Mouse (Mus musculus): ENCODE measurements around the gene 1110008L16Rik. TPM values are rescaled to one million over a fixed set of nuclear protein-coding genes. Genes with fewer than 3 reads are reported as not detected.
A peak's percentile ranks its signal among the peaks of the same experiment; 100 is the strongest.

1110008L16Rik gene
- total RNA-seq, 2 experiments from 2014 or later = 9.5 to 12.7 TPM

DNA sequence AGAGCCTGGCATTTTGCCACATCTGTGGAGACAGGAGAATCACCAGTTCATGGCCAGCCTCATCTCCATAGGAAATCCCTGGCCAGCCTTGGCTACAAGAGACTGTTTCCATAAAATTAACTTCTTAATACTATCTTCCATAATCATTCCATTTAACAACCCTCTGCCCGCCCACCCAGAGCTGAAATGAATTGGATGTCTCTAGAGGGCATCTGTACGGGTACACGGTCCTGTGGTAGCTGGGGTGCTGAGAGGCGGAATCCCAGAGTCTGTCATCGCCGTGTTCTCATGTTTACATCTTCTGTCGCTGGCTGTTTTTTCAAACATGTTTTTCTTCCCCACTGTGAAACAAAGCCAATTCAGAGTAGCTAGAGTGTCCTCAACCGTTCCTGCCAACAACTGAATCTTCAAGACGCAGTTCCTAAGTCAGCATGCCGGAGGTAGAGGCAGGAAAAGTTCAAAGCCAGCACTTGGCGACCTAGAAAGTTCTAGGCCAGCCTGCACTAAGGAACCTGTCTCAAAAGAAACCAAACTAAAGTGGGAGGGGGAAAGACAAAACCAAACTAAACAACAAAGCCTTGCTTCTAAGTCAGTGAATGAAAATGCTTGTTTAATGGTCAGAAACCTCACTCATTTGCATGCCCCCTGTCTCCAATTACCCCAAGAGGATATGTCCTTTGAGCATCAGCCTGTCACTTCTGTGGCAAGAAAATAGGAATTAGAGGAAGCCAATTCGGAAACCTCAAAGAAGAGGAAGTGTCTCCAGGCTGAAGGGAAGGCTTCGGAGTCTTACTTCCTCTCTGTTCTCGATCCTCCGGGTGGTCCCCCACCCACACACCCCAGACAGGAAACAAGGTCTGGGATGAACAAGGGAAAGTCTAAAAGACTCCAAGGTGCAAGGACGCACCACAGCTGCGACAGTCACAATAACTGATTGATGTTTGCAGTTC lies 90.0 kb downstream of the 1110008L16Rik start:
- DNase-seq = no peak
- intact Hi-C loops (cut with DNase I) = loop anchor here (10.0 kb wide), 1 partner anchor 75 kb away; no protein-coding TSS in a partner anchor

DNA sequence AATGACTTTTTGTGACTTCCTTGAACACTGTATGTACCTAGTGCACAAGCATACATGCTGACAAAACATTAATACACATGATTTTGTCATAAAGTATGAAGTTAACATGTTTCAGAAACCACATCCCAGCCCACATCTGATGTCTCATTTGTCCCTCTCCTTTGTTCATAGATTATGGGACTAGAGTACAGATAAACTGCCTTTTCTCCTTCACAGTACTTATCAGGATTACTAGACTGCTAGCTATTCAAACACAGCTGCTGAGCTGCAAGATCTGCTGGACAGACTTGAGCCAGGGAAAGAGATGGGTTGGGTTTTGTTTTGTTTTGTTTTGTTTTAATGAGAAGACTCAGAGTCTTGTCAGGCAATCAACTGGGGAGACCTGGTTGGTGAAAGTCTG lies 92.7 kb downstream of the 1110008L16Rik start:
- intact Hi-C loops (cut with DNase I) = loop anchor here (10.0 kb wide), 1 partner anchor 77 kb away; no protein-coding TSS in a partner anchor
- no peak for DNase-seq

DNA sequence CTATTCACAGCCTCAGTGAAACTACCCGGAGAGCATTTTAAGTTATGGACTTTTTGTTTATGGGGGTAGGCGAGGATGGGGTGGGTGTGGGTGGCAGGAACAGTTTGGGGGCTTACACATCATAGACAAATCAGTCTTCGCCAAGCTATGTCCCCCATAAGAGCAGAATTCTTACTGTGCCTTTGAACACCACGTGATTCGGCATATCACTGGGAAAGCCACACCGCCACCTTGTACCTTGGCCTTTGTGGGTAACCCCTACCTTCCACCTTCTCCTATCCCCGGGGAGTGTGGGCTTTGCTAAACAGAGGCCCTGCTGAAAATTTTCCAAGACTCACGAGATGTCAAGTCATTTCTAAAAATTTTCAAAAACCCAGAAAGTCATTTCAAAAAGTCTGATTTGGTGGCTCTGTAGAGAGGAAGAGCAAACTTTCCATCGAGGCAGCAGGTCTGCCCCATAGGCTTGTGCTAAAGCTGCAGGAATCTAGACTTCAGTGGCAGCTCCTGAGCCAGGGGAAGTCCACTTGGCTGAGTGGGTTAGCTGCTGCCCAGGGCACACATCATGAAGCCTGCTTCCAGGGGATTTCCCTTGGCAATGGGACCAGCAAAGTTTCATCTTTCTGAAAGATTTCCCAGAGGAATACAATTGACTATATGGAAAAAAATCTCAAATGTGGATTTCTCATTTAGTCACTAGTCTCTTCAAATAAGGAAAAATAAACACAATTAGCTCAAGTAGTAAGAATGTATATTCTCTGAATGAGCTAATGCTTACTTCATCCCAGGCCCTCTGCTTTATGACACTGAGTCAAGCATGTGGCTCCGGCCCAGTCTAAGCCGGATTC lies 93.6 kb downstream of the 1110008L16Rik start:
- intact Hi-C loops (cut with DNase I) = loop anchor here (10.0 kb wide), 1 partner anchor 78 kb away; no protein-coding TSS in a partner anchor
- DNase-seq = no peak

DNA sequence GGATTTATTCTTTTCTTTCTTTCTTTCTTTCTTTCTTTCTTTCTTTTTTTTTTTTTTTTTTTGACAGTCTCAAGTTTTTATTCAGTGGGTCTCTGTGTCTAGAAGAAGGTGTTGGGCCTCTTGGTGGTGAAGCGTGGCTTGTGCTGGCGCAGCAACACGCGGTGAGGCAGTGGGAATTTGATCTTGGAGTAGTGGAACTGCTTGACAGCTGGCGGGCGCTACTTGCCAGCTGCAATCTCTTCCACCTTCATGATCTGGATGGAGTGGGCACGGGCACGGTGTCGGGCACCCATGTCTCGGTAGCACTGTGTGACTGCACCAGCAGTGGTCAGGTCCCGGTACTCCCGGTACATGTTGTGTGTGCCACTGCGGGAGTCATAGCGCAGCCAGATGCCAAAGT lies 96.2 kb downstream of the 1110008L16Rik start:
- peak; percentile 54 for DNase-seq
- intact Hi-C loops (cut with DNase I) = loop anchor here (5.0 to 10.0 kb wide), 2 partner anchors 81 to 97 kb away; partner anchors contain the start of gene Nfkbia

DNA sequence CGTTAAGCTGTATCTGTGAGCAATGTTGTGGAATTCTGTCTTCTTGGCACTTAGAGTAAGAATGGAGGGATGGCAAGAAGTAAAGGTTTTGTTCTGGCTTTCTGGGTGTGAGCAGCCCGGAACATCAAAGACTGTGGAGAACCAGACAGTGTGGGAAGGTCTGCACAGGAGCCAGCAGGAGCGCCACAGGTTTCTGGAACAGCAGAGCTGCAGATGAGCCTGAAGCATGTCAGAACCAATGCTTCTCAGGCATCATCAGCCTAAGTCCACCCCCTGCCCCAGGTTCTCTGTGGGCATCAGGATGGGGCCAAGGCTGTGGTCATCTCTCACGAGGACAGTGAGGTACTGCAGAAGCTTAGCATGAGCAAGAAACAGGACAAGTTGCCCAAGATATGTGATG lies 97.2 kb downstream of the 1110008L16Rik start:
- intact Hi-C loops (cut with DNase I) = loop anchor here (5.0 to 10.0 kb wide), 2 partner anchors 82 to 96 kb away; partner anchors contain the start of gene Nfkbia
- peak; percentile 44 for DNase-seq

DNA sequence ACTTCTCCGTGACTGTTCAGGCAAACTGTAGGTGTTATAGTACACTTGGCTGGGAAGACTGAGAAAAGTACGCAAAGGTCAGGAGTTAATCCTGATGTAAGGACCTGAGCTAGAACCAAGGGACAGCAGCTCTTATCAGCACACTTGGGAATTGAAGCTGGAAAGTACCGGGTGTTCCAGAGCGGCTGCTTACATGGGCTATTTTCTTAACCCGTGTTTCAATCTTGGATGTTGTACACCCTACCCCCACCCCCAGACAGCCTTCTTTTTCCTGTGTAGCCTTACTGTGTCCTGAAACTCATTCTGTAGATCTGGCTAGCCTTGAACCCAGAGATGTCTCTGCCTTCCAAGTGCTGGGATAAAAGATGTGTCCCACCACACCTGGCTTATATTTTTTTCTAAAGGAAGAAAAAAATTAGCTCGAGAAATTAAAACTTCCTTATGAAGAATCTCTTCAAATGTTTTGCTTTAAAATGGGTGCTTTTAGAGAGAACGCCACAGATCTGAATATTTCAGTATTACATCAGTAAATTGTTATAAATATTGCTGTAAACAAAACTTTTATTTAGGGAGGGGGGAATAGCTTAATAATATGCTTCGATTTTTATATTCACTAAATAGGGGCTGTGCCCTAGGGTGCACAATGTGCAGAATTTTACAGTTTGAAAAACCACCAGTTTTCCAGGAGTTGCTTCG lies 98.3 kb downstream of the 1110008L16Rik start:
- no peak for DNase-seq
- intact Hi-C loops (cut with DNase I) = loop anchor here (5.0 to 10.0 kb wide), 2 partner anchors 83 to 95 kb away; partner anchors contain the start of gene Nfkbia

DNA sequence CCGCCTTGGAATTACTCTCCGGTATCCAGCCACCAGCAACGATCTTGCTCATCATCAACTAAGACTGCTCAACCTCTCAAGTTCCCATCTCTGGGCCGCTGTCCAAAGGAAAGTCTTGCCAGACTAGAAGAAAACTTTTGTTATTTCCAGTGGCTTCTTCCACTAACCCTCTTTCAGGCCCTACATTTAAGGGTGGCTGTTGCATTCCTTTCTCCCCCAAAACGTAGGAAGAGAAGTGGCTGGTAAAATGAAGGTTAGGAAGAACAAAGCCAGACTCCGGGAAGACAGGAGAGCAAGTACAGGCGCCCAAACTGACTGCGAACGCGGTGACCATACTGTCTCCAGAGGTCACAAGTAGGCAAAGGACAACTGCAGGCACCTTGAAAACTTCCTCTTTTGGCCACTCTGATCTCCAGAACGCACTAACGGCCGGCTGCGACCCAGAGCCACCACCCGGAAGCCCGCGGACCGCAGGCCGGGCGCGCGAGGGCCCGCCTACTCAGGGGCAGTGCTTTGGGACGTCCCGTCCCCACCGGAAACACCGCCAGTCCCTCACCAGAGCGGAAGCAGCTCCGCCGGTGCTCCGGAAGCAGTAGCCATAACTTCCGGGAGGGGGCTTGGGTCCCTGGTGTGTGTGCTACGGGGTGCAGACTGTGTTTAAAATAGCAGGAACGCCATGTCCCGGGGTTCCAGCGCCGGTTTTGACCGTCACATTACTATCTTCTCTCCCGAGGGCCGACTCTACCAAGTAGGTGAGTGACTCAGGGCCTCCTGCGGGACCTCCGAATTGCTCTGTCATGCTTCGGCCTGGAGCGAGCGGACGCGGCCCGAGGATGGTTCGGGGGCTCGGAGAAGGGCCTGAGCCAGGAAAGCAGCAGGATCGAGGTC lies 99.1 kb downstream of the 1110008L16Rik start:
- intact Hi-C loops (cut with DNase I) = loop anchor here (5.0 to 10.0 kb wide), 2 partner anchors 84 to 94 kb away; partner anchors contain the start of gene Nfkbia
- DNase-seq = peak; percentile 92

DNA sequence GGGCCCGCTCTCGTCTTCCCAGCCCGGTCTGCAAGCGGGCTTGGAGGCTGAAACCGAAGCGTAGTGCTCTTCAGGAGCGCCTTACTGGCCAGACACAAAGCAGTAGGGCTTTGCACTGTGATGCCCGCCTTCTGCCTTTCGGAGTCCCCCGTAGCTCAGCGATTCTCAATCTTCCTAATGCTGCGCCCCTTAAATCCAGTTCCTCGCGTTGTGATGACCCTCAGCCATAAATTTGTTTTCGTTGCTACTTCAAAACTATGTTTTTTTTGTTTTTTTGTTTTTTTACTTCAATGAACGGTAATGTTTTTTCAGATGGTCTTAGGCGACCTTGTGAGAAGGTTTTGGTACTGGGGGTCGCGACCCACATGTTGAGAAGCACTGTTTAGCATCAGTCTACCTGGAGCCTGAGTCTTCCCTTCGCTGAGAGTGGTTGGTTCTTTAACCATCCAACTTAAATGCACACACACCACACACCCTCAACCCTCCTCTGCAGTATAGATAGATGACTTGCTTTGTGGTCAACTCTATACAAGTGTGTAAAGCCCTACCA lies 99.8 kb downstream of the 1110008L16Rik start:
- intact Hi-C loops (cut with DNase I) = loop anchor here (5.0 to 10.0 kb wide), 2 partner anchors 84 to 93 kb away; partner anchors contain the start of gene Nfkbia
- no peak for DNase-seq

DNA sequence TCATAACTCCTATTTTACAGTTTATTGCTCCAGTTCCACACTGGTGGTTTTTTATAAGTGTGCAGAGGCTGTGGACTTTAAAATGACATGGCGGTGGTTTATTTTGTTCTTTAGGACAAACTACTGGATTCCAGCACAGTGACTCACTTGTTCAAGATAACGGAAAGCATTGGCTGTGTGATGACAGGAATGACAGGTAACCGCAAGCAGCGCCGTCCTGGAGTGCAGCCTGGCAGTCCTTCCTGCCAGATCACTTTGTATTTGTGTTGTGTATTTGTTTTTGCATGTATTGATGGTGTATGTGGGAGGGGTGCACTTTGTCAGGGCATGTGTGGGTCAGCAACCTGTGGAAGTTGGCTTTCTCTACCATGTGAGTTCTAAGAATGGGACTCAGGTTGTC lies 108.5 kb downstream of the 1110008L16Rik start:
- DNase-seq = no peak

DNA sequence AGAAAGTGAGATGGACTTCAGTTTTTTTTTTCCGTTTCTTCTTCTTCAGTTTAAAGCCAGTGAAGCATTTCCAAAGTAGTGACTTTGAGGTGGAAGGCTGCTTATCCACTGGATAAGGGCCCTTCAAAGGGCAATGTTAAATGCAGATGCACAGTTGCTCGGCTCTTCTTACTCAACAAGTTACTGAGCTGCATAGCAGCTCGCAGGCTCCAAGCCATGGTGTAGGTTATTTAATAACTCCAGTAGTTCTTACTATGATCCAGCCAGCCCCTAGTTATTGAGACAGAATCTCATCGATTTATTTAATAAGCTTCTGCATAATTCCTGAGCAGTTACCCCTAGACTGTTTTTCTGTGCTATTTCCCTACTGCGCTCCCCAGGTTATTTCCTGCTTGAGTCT lies 115.9 kb downstream of the 1110008L16Rik start:
- intact Hi-C loops (cut with DNase I) = no loop called here
- no peak for DNase-seq

More for the DNA sequence above, 108.5 kb downstream of the 1110008L16Rik start:
- intact Hi-C loops (cut with DNase I) = no loop called here

DNA sequence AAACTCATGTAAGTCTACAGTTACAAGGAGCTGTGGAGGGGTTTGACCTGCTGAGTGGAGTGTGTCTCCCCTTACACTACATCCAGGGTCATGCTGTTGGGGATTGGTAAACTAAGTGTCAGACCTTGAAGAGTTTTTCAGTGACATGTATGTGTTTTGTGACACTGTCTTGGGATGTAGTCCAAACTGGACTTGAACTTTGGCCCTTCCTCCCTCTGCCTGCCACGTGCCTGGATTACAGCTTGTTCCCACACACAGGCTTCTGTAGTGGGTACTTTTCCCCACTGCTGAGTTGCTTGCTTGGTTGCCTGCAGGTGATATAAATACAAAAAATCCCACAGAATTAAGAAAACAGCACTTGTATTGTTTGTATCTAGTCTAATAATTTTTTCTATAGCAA lies 116.4 kb downstream of the 1110008L16Rik start:
- intact Hi-C loops (cut with DNase I) = no loop called here
- no peak for DNase-seq

DNA sequence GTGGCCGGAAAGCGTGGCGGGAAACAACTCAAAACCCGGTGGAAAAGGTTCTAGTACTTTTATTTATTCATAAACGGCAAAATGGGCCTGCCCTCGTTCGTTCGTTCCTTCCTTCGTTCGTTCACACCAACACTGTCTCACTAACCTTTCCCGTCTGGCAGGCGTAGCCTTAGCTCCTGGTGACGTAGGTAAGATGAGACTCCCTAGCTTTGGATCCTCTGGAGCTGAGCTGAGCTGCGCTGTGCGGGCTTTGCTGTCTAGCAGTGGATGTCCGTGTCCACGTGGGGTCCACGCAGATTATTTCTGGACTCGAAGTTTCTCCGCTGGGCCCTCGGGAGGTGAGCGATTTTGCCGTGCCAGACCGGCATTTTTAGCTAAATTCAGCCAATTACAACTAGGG lies 120.8 kb downstream of the 1110008L16Rik start:
- intact Hi-C loops (cut with DNase I) = no loop called here
- no peak for DNase-seq

DNA sequence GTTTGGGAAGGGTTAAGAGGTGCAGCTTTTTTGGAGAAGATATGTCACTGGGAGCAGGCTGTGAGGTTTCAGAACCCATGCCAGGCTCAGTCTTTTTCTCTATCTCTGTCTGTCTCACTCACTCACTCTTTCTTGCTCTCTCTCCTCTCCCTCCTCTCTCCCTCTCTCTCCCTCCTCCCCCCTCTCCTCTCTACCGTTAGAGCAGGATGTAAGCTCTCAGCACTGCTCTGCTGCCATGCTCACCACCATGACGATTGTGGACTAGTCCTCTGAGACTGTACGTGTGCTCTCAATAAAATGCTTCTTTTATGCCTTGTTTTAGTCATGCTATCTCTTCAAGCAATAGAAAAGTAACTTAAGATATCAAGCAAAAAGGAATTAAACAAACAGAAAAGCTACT lies 122.7 kb downstream of the 1110008L16Rik start:
- no peak for DNase-seq
- intact Hi-C loops (cut with DNase I) = no loop called here

DNA sequence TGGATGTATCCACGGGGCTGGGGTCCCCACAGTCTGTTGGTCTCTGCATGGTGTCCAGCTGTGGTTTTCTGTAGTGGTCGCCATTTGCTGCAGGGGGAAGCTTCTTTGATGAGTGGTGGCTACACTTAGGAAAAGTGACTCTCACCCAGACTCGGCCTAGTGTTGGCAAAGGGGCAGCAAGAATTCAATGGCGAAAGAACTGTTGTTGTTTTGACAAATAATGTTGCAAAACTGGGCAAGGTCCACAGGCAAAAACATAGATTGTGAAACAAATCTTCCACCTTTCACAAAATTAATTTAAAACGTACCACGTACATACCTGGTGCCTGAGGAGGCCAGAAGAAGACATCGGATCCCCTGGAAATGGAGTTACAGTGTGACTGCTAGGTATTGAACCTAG lies 126.9 kb downstream of the 1110008L16Rik start:
- intact Hi-C loops (cut with DNase I) = no loop called here
- no peak for DNase-seq

DNA sequence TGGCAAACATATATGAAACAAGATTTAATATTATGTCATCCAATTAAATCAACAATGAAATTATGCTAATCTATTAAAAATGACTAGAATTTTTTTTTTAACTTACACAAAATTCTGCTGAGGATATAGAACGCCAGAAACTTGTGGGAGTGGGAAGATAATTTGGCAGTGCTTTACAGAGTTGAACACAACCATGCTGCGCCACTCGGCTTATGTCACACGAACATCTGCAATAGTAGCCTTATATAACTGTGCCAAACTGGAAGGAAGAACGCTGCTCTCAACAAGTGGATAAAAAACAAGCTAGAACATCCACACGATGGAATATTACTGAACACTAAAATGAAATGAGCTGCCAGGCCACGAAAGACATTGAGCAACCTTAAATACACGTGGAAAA lies 129.8 kb downstream of the 1110008L16Rik start:
- DNase-seq = no peak
- intact Hi-C loops (cut with DNase I) = no loop called here

DNA sequence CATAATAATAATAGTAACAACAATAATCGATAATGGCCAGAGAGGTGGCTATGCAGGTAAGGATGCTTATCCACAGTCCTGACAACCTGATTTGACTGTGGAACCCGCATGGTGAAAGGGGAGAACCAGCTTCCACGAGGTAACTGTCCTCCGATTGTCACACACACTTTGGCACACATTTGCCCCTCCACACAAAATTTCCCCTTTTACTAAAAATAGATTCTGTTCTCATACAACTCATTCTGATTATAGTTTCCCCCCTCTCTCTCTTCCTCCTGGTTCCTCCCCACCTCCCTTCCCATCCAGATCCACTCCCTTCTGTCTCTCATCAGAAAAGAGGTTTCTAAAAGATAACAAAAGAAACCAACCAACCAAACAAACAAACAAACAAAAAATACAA lies 130.6 kb downstream of the 1110008L16Rik start:
- DNase-seq = no peak
- intact Hi-C loops (cut with DNase I) = loop anchor here (10.0 kb wide), 1 partner anchor 65 kb away; the partner anchor contains the start of gene Nfkbia
